Mouse (Mus musculus) intestine, embryonic 14.5 days (tissue): ENCODE measurements around the gene Mturn. TPM values are rescaled to one million over a fixed set of nuclear protein-coding genes. Genes with fewer than 3 reads are reported as not detected.

Experiments used
- ATAC-seq: fragments of 200-750 bp; cut with Nextera tagmentation; replicated peaks from 2 replicates; pipeline ENCODE4 v1.8.0; 2017; ENCODE audit warnings: low read depth, moderate number of reproducible peaks, moderate TSS enrichment, moderate library complexity; ENCODE audit not compliant: low FRiP score, low TSS enrichment
- DNase-seq: peaks from one replicate; pipeline ENCODE4 v3.0.0-alpha.2; 2018; ENCODE audit warnings: low spot score
- H3K27ac ChIP-seq: fragments of 300-500 bp; sonication (generic); 2 replicates; pipeline ENCODE4 v1.5.1; 2014; ENCODE audit warnings: low read depth, mild to moderate bottlenecking, control low read depth
- H3K27me3 ChIP-seq: fragments of 300-500 bp; sonication (generic); replicated peaks from 2 replicates; pipeline ENCODE4 v1.6.1; 2014; ENCODE audit warnings: low read length, control low read depth; ENCODE audit not compliant: control insufficient read depth, insufficient read depth
- H3K36me3 ChIP-seq: fragments of 300-500 bp; sonication (generic); 2 replicates; pipeline ENCODE4 v1.6.1; 2014; ENCODE audit warnings: low read length, control low read depth; ENCODE audit not compliant: control insufficient read depth, insufficient read depth
- H3K4me1 ChIP-seq: fragments of 300-500 bp; sonication (generic); replicated peaks from 2 replicates; pipeline ENCODE4 v1.6.1; 2014; ENCODE audit warnings: low read length, control low read depth, mixed read lengths; ENCODE audit not compliant: control insufficient read depth, insufficient read depth
- H3K4me2 ChIP-seq: fragments of 300-500 bp; sonication (generic); 2 replicates; pipeline ENCODE4 v1.6.1; 2014; ENCODE audit warnings: low read length
- H3K4me3 ChIP-seq: fragments of 300-500 bp; sonication (generic); 2 replicates; pipeline ENCODE4 v1.5.1; 2014; ENCODE audit warnings: low read depth, low read length, control low read depth, mixed read lengths
- H3K9ac ChIP-seq: fragments of 300-500 bp; sonication (generic); 2 replicates; pipeline ENCODE4 v1.6.1; 2014; ENCODE audit warnings: mild to moderate bottlenecking, low read length
- H3K9me3 ChIP-seq: fragments of 300-500 bp; sonication (generic); 2 replicates; pipeline ENCODE4 v1.6.1; 2016; ENCODE audit warnings: low read length, control low read depth; ENCODE audit not compliant: control insufficient read depth
- WGBS: fragments of 180-500 bp; shearing (Covaris S2); extraction: QIAGEN DNeasy Blood & Tissue Kit; methylation state at CpG from one replicate; pipeline ENCODE4 v1.1.7; 2014; 5-methylcytosine and 5-hydroxymethylcytosine counted together
- polyA plus RNA-seq: library from polyadenylated mRNA; unstranded; fragments of >200 nt; fragmentation: Nextera tagmentation; extraction: Ambion mirVana; gene quantifications from 2 replicates; pipeline ENCODE4 v1.2.1, GENCODE M21; 2014

Gene Mturn
- polyA plus RNA-seq, 1 experiment from 2014 or later: 9.9 TPM

DNA sequence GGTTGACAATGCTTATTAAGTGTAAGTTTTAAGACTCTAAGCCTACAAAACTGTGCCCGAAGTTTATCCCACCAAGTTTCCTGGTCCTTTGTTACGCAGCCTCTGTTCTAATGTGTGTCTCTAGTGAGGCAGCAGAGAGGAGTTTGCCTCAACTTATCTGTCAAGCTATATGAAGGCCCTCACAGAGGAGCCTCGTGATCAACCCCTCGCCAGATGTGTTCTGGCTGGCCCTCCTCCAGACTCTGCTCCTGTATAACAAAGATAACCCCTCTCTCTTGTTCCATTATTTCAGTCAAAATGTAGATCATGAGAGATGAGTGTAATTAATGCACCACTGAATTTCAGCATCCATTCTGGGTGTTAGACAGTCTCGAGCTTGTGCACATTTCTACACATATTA is 1.7 kb upstream of the Mturn start:
- 79% methylated on average over 5 of the region's 5 CpGs for WGBS
- Histone ChIP-seq H3K4me2 (no peak overlapping the region), H3K27ac (no peak overlapping the region), H3K27me3 (peaks cover 19% of the 10 kb centered on the region; the same call in 1 of the 2 replicates), H3K9ac (no peak overlapping the region), H3K4me3 (no peak overlapping the region), H3K36me3 (no peaks in the 10 kb centered on the region), H3K9me3 (no peaks in the 10 kb centered on the region), H3K4me1 (peaks cover 6% of the 10 kb centered on the region)
- DNase-seq (no peak), ATAC-seq (no peak)

DNA sequence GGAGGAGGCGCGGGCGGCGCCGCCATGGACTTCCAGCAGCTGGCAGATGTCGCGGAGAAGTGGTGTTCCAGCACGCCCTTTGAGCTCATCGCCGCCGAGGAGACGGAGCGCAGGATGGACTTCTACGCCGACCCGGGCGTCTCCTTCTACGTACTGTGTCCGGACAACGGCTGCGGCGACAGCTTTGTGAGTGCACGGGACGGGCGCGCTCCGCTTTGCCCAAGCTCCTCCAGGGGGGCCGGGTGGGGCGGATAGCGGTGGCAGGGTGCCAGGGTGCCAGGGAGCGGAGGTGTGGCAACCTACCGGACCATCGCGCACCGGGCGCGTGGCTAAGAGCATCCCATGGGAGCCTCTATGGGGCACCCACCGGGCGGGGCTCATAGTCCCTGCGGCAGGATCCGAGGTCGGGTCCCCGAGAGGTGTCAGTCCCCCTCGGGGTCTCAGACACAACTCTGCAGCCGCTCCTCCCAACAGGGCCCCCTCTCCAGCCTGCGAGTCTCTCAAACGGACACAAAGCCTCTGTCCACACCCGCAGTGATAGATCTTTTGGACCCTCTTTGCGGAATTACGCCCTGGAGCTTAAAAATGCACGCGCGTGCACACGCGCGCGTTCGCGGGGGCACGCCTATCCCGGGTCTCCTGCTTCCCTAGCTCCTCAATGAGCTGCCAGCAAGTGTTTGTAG is 463 bp downstream of the Mturn start:
- Histone ChIP-seq H3K9me3 (no peaks in the 10 kb centered on the region), H3K36me3 (no peaks in the 10 kb centered on the region), H3K4me3 (peak overlapping the region; percentile 75), H3K4me2 (peak overlapping the region; percentile 91), H3K27ac (0 out of 2 replicates have a peak overlapping the region, but pooled peaks have one; percentile 34), H3K9ac (peak overlapping the region; percentile 49), H3K4me1 (peaks cover 6% of the 10 kb centered on the region), H3K27me3 (peaks cover 19% of the 10 kb centered on the region; the same call in 1 of the 2 replicates)
- peak; percentile 88 for ATAC-seq
- DNase-seq: no peak
- WGBS: under 1% methylated on average over 57 of the region's 61 CpGs

DNA sequence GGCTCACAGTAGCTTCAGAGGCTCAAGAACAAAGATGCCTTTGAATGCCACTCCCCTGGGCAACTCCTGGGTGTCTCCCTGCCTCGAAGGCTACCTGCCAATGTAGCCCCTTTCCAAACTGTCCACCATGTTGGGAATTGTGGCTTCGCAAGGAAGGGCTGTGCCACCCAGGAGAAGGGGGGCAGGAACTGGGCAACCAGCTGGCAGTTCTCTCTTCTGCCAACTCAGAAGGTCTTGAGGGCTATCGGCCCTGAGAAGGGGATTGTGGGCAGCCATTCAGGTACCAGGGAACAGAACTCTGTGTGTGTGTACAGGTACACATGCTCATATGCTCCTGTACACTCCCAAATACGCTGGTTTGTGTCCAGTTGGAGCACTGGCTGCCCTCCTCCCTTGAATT is 2.7 kb downstream of the Mturn start:
- Histone ChIP-seq H3K9ac (no peak overlapping the region), H3K27ac (no peak overlapping the region), H3K27me3 (peaks cover 19% of the 10 kb centered on the region; the same call in 1 of the 2 replicates), H3K4me2 (no peak overlapping the region), H3K36me3 (no peaks in the 10 kb centered on the region), H3K9me3 (no peaks in the 10 kb centered on the region), H3K4me1 (peaks cover 6% of the 10 kb centered on the region), H3K4me3 (no peak overlapping the region)
- DNase-seq: no peak
- ATAC-seq: no peak
- WGBS: 85% methylated on average over 4 of the region's 4 CpGs

DNA sequence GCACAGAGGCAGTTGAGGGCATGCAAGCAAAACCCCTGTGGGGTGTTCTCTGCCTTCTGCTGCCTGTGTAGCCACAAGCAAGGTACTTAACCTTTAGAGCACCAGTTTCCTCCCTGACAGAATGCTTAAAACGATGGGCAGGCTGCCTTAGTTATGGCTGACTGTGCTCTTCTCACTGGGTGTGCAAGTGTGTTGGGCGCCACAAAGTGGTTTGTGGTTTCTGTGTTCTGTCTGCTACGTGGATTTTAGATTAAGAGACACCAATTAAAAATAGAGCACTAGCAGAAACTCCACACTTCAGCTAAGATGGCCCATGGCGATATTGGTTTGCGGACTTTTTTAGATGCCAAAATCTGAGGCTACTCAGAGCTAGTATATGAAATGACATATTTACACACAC is 3.7 kb downstream of the Mturn start:
- 79% methylated on average over 5 of the region's 5 CpGs for WGBS
- no peak for ATAC-seq
- Histone ChIP-seq H3K9me3 (no peaks in the 10 kb centered on the region), H3K36me3 (no peaks in the 10 kb centered on the region), H3K9ac (no peak overlapping the region), H3K4me2 (no peak overlapping the region), H3K27ac (no peak overlapping the region), H3K4me1 (peaks cover 6% of the 10 kb centered on the region), H3K27me3 (peaks cover 16% of the 10 kb centered on the region; the same call in 1 of the 2 replicates), H3K4me3 (no peak overlapping the region)
- no peak for DNase-seq

DNA sequence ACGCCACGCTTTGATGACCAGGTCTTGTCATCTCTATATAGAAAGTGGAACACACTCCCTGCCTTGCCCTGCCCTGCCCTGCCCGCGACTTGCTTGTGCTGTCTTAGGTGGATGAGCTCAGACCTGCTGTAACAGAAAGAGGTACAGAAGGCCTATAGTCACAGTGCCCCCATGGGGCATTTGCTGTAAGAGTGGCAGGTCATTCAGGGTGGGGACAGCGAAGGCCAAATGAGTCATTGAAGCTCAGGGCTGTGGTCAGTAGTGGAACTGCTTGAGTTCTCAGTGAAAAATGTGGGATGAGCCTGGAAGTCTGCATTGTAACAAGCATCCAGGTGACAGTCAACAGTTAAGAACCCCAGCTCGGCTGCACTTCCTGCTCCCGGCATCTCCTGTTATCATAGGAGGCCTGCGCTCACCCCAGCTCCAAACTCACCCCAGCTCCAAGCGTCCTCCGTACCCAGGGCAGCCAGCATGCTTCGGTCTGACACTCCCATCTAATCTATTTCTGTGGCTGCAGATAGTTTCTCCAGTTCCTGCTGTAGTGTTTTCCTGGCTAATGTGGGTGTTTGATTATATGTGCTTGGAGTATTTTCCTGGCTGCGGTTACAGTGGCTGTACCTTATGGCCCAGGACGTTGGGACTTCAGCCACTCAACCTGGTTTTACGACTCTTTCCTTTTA is 4.4 kb downstream of the Mturn start:
- Histone ChIP-seq H3K4me1 (peaks cover 6% of the 10 kb centered on the region), H3K4me2 (no peak overlapping the region), H3K9ac (no peak overlapping the region), H3K27ac (no peak overlapping the region), H3K36me3 (no peaks in the 10 kb centered on the region), H3K27me3 (peaks cover 16% of the 10 kb centered on the region; the same call in 1 of the 2 replicates), H3K9me3 (no peaks in the 10 kb centered on the region), H3K4me3 (no peak overlapping the region)
- peak; percentile 48 for DNase-seq
- 70% methylated on average over 14 of the region's 14 CpGs for WGBS
- ATAC-seq: no peak

DNA sequence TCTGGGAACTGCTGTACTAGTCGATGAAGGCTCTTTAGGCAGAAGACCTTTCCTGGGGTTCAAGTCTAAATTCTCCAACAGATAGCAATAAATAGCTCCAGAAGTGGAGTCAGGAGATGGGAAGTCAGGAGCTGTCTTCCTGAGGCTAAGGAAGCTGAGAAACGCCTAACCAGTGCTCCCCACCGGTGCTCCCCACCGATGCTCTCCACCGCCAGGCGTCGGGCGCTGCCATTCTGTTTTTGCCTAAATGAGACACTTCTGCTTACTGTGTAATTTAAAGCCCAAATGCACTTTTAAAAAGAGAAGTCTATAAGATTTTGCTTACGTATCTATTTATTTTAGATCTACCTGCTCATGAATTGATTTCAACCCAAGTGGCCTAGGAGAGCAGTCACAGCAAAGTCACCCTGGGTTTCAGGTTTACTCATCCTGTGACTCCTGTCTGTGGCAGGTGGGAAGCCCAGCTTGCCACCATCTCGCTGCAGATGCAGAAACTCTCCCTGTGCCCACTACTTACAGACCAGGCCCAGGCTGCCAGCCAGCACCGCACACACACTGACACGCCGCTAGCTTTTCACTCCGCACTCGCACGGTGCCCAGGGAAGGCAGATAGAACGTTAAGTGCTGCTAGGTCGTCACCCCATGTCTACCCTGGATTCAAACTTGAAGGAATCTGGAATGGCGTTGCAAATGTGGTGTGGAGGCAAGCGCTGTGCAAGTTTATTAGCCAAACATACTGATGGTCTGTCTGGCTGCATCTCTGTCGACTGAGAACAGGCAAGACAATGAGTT is 5.7 kb downstream of the Mturn start:
- ATAC-seq (no peak), DNase-seq (no peak)
- WGBS: 87% methylated on average over 21 of the region's 21 CpGs

DNA sequence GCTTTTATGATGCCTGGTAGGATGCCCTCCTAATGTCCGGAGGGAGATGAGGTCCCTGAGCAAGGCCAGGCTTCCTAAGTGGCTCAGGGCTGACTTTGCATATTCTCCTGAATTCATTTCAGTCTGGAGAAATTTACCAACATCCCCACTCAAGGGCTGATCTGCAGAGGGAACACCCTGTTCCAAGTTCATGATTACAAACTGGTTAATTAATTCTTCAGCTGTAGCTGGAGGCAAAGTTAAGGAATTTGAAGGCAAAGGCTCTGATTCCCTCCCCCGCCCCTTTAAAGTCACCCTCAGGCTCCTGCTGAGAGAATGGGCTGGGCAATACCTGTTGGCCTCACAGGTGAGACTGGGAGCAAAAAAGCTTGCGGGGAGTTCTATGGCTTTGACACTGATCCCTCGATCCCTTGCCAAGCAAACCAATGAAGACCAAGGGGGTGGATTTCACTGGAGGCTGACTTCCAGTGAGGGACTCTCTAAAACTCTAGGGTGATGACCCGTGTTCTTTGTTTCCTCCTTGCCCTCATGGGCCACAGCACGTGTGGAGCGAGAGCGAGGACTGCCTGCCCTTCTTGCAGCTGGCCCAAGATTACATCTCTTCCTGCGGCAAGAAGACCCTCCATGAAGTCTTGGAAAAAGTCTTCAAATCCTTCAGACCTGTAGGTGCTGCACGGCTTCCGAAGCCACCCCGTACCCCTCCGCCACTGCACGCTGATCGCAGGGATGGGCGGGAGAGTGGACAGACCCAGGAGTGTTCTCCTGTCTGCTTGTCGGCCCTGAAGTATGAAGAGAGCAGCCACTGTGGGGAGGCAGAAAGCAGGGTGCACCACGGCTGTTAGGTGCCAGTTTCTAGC is 7.3 kb downstream of the Mturn start:
- no peaks in the 10 kb centered on the region for H3K4me1 ChIP-seq
- H3K4me3 ChIP-seq: no peak overlapping the region
- H3K9me3 ChIP-seq: no peaks in the 10 kb centered on the region
- DNase-seq: peak; percentile 29
- no peak overlapping the region for H3K9ac ChIP-seq
- no peak overlapping the region for H3K4me2 ChIP-seq
- no peaks in the 10 kb centered on the region for H3K36me3 ChIP-seq
- 77% methylated on average over 18 of the region's 18 CpGs for WGBS
- ATAC-seq: no peak
- peaks cover 2% of the 10 kb centered on the region; the same call in 1 of the 2 replicates for H3K27me3 ChIP-seq
- H3K27ac ChIP-seq: no peak overlapping the region

More for the DNA sequence above, 5.7 kb downstream of the Mturn start:
- Histone ChIP-seq H3K9ac (no peak overlapping the region), H3K4me1 (peaks cover 6% of the 10 kb centered on the region), H3K27ac (no peak overlapping the region), H3K4me3 (no peak overlapping the region), H3K36me3 (no peaks in the 10 kb centered on the region), H3K27me3 (peaks cover 16% of the 10 kb centered on the region; the same call in 1 of the 2 replicates), H3K9me3 (no peaks in the 10 kb centered on the region), H3K4me2 (no peak overlapping the region)

DNA sequence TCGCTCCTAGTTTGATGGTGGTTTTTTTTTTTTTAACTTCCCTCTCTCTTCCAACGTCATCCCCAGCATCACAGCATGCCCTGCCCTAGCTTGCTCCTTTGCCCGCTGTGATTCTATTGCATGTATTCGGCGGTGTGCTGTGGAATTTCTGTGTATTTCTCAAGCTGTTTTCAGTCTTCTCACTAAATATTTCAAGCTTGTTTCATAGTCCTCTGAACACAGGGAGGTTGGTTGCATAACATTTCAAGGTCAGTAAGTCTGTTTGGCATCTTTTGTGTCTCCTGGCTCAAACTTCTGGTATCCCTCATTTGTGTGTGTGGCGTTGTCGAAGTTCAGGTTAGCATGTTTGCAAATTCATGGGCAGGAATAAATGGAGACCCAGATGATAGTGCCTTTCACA is 8.3 kb downstream of the Mturn start:
- Histone ChIP-seq H3K36me3 (no peaks in the 10 kb centered on the region), H3K4me1 (no peaks in the 10 kb centered on the region), H3K4me3 (no peak overlapping the region), H3K27ac (no peak overlapping the region), H3K9ac (no peak overlapping the region), H3K27me3 (no peaks in the 10 kb centered on the region), H3K4me2 (no peak overlapping the region), H3K9me3 (no peaks in the 10 kb centered on the region)
- DNase-seq: no peak
- WGBS: 88% methylated on average over 7 of the region's 7 CpGs
- no peak for ATAC-seq
